Mouse (Mus musculus): ENCODE measurements at regions not wholly inside any gene's neighbourhood (a gene's known extent, or its start where the extent isn't known, plus 50 kb on each side); places are given as distances from the start of the nearest gene placed in this dataset.

DNA sequence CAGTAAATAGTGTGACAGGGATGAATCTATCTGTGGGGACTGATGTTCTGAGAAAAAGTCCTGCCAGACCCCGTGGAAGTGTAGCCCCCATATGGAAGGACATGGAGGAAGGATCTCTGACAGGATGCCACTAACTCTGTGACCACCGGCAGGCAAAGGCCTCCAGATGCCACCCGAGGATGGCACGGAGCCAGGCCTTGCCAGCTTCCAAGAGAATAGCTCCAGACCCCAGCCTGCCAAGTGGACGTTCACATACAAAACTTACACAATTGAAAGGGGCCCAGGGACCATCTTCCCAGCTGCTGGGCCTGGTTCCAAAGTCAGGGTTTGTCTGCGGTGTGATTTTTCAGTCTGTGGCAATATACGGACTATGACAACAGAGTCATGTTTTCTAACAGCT lies 161.1 kb downstream of the Cbln1 start:
- no peak for TF ChIP-seq CTCF (IDR thresholded peaks at IDR 0.05; ENCODE audit: low read depth)
- no peak for TF ChIP-seq EP300 (IDR thresholded peaks at IDR 0.05; ENCODE audit: low read depth)
